Mouse (Mus musculus): Measurements from ENCODE around the gene Camsap3.

DNA sequence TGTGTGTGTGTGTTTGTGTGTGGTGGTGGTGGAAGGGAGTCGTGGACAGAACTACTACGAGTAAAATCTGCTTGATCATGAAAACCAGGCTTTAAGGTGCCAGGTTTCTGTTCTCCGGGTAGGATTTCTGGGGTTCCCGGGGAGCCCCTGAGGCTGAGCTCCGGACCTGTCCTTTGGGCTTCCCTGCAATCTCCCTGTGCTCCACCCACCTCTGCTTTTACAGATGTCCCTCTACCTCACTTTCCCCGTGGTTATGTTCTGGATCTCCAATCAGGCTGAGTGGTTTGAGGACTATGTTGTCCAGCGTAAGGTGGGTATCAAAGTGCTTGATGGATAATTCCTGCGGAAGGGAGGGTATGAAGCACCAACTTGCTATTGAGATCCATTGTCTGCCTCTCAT lies 35.0 kb downstream of the Camsap3 start:
- TF ChIP-seq TCF3 (IDR thresholded peaks at IDR 0.05; ENCODE audit: insufficient read length, low read depth) (no peak), MYOG (IDR thresholded peaks at IDR 0.05; ENCODE audit: control insufficient read depth in 1 of 3, insufficient read depth in 1 of 3, insufficient read length in 2 of 3, low read depth in 2 of 3) (no peak), USF1 (IDR thresholded peaks at IDR 0.05; ENCODE audit: low read depth) (no peak), MAX (IDR thresholded peaks at IDR 0.05; ENCODE audit: low read depth) (no peak), POLR2AphosphoS2 (IDR thresholded peaks at IDR 0.05; ENCODE audit: insufficient read length, low read depth) (no peak), POLR2A (IDR thresholded peaks at IDR 0.05; ENCODE audit: insufficient read length, low read depth) (no peak), E2F4 (IDR thresholded peaks at IDR 0.05; ENCODE audit: insufficient read depth) (no peak), MYOD1 (IDR thresholded peaks at IDR 0.05; ENCODE audit: control insufficient read depth in 1 of 3, insufficient read length in 2 of 3, low read depth in 2 of 3) (no peak), TCF12 (IDR thresholded peaks at IDR 0.05; ENCODE audit: insufficient read depth, poor library complexity, severe bottlenecking) (no peak), CEBPB (IDR thresholded peaks at IDR 0.05; ENCODE audit: insufficient read depth, poor library complexity, severe bottlenecking) (no peak), REST (IDR thresholded peaks at IDR 0.05; ENCODE audit: insufficient read depth, insufficient read length) (no peak)

All from myocyte (in vitro differentiated cells).